Mouse (Mus musculus) limb, embryonic 14.5 days (tissue): Measurements from ENCODE around the gene Tmem200a. TPM values are rescaled to one million over a fixed set of nuclear protein-coding genes. Genes with fewer than 3 reads are reported as not detected.

ENCODE experiments used
- ATAC-seq: fragments of 200-750 bp; cut with Nextera tagmentation; 2 replicates; pipeline ENCODE4 v1.8.0; 2017; ENCODE audit warnings: low read depth, moderate number of reproducible peaks, moderate TSS enrichment; ENCODE audit not compliant: low FRiP score
- DNase-seq: peaks from one replicate; pipeline ENCODE4 v3.0.0-alpha.2; 2015; ENCODE audit warnings: low spot score
- H3K27ac ChIP-seq: fragments of 300-500 bp; sonication (generic); replicated peaks from 2 replicates; pipeline ENCODE4 v1.5.1; 2014; ENCODE audit warnings: low read depth, mild to moderate bottlenecking, low read length, moderate library complexity, mixed read lengths
- H3K27me3 ChIP-seq: fragments of 300-500 bp; sonication (generic); 2 replicates; pipeline ENCODE4 v1.6.1; 2014; ENCODE audit warnings: low read length, mixed read lengths; ENCODE audit not compliant: control insufficient read depth, insufficient read depth
- H3K36me3 ChIP-seq: fragments of 300-500 bp; sonication (generic); 2 replicates; pipeline ENCODE4 v1.6.1; 2014; ENCODE audit warnings: mild to moderate bottlenecking, low read length, moderate library complexity, mixed read lengths; ENCODE audit not compliant: control insufficient read depth, insufficient read depth
- H3K4me1 ChIP-seq: fragments of 300-500 bp; sonication (generic); 2 replicates; pipeline ENCODE4 v1.6.1; 2014; ENCODE audit warnings: antibody characterized with exemption, low read length, mixed read lengths; ENCODE audit not compliant: control insufficient read depth, insufficient read depth
- H3K4me2 ChIP-seq: fragments of 300-500 bp; sonication (generic); replicated peaks from 2 replicates; pipeline ENCODE4 v1.6.1; 2014; ENCODE audit warnings: low read depth, mild to moderate bottlenecking, low read length, moderate library complexity; ENCODE audit not compliant: severe bottlenecking
- H3K4me3 ChIP-seq: fragments of 300-500 bp; sonication (generic); replicated peaks from 2 replicates; pipeline ENCODE4 v1.5.1; 2014; ENCODE audit warnings: low read length
- H3K9ac ChIP-seq: fragments of 300-500 bp; sonication (generic); 2 replicates; pipeline ENCODE4 v1.6.1; 2014; ENCODE audit warnings: mild to moderate bottlenecking, low read depth, low read length, moderate library complexity; ENCODE audit not compliant: severe bottlenecking
- H3K9me3 ChIP-seq: fragments of 300-500 bp; sonication (generic); 2 replicates; pipeline ENCODE4 v1.6.1; 2016; ENCODE audit warnings: low read length; ENCODE audit not compliant: control insufficient read depth
- POLR2A ChIP-seq: fragments of 200-500 bp; IDR thresholded peaks from 2 replicates; pipeline ENCODE4 v1.8.0; 2012; ENCODE audit warnings: inconsistent platforms, mild to moderate bottlenecking, moderate library complexity, borderline replicate concordance; ENCODE audit not compliant: insufficient read depth, insufficient read length; ENCODE audit errors: extremely low read depth
- WGBS: fragments of 180-500 bp; shearing (Covaris S2); extraction: QIAGEN DNeasy Blood & Tissue Kit; methylation state at CpG from one replicate; pipeline ENCODE4 v1.1.7; 2014; 5-methylcytosine and 5-hydroxymethylcytosine counted together
- polyA plus RNA-seq, 2 experiments: library from polyadenylated mRNA; depleted of rRNA in 1 of 2; stranded (reverse) in 1 of 2; unstranded in 1 of 2; fragments of >200 nt; fragmentation: Nextera tagmentation in 1 of 2; extraction: Ambion mirVana in 1 of 2; gene quantifications; 2 replicates each; pipeline versions ENCODE4 v1.2.1 to v1.2.3; 2012 to 2014

Gene Tmem200a
- polyA plus RNA-seq (2012; rRNA removed) (8.2 and 8.3 TPM in 2 replicates), polyA plus RNA-seq (2014; fragmentation: Nextera tagmentation; extraction: Ambion mirVana) (11.3 and 14.8 TPM in 2 replicates)

GRCm38 (mm10) chr10:26078521-26079142 is at the start of gene Tmem200a:
TSS of gene Tmem200a (minus strand) at chr10:26079052.
- Histone ChIP-seq H3K9me3 (no peaks in the 10 kb centered on the region), H3K4me1 (no peaks in the 10 kb centered on the region), H3K4me3 (peak within 1 kb of the TSS; percentile 53), H3K9ac (peak within 1 kb of the TSS; percentile 66), H3K27ac (no peak within 1 kb of the TSS), H3K27me3 (no peaks in the 10 kb centered on the region), H3K4me2 (peak within 1 kb of the TSS; percentile 97), H3K36me3 (no peaks in the 10 kb centered on the region)
- no peak for TF ChIP-seq POLR2A
- WGBS = under 1% methylated on average over 41 of the region's 46 CpGs
- DNase-seq (peak; percentile 81), ATAC-seq (peak; percentile 90)

GRCm38 (mm10) chr10:26119822-26120183 is 41.0 kb upstream of the Tmem200a start:
- Histone ChIP-seq H3K9me3 (no peaks in the 10 kb centered on the region), H3K9ac (no peak overlapping the region), H3K27me3 (no peaks in the 10 kb centered on the region), H3K27ac (no peak overlapping the region), H3K4me1 (no peaks in the 10 kb centered on the region), H3K4me3 (no peak overlapping the region), H3K36me3 (no peaks in the 10 kb centered on the region), H3K4me2 (no peak overlapping the region)
- no peak for DNase-seq
- TF ChIP-seq POLR2A = no peak
- WGBS = 76% methylated on average over 1 of the region's 1 CpGs
- no peak for ATAC-seq

DNA sequence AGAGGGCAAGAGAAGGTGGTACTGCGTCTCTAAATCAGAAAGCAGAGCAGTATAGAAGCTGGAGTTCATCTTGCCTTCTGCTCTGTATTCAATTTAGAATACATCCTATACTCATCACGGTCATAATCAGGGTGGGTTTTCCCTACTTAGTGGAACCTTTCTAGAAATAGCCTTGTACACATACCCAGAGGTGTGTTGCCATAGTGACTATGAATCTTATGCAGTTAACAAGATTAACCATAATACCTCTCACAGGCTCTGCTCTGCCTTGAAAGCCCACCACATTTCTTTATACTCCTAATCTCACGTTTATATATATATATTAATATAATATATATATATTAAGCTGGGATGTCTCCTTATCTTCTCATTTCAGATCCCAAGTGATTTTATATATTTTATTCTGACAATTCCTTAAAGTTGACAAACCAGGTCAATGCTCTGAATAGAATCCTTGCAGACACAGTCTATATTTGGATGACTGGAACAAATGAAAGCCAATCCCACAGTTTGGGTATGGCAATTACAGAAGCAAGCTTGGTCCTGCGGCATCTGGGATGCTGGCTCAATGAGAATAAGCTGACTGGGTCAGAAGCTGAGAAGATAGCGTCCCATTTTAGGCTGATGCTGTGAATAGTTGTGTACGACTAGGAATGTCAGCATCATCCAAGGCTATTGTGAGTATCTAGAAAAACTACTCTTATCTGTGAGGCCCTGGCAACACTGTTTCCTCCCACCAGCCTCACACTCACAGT is 40.4 kb upstream of the Tmem200a start:
- Histone ChIP-seq H3K27ac (no peak overlapping the region), H3K4me1 (no peaks in the 10 kb centered on the region), H3K27me3 (no peaks in the 10 kb centered on the region), H3K4me3 (no peak overlapping the region), H3K4me2 (no peak overlapping the region), H3K36me3 (no peaks in the 10 kb centered on the region), H3K9me3 (no peaks in the 10 kb centered on the region), H3K9ac (no peak overlapping the region)
- no peak for ATAC-seq
- 86% methylated on average over 6 of the region's 6 CpGs for WGBS
- no peak for DNase-seq
- no peak for TF ChIP-seq POLR2A

DNA sequence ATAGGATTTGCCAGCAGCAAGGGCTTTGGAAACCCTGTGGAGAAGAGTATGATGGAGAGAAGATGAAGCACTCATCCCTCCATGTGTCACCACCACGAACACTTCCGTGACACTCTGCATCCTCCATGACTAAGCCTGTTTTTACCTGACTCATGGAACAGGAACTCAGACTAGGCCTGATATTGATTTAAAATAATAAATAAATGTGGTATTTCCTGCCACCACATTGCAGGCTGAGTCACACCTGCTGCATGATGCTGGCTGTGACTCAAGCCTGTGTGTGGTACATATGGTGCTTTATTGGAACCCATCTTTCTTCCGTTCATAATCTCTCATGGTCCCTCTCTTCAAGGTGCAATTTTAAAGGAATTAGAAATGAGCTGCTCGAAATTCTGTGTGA is 35.6 kb upstream of the Tmem200a start:
- Histone ChIP-seq H3K27me3 (no peaks in the 10 kb centered on the region), H3K4me3 (no peak overlapping the region), H3K9ac (no peak overlapping the region), H3K36me3 (no peaks in the 10 kb centered on the region), H3K9me3 (no peaks in the 10 kb centered on the region), H3K27ac (no peak overlapping the region), H3K4me2 (no peak overlapping the region), H3K4me1 (no peaks in the 10 kb centered on the region)
- WGBS = 73% methylated on average over 4 of the region's 4 CpGs
- TF ChIP-seq POLR2A = no peak
- ATAC-seq (no peak), DNase-seq (no peak)

DNA sequence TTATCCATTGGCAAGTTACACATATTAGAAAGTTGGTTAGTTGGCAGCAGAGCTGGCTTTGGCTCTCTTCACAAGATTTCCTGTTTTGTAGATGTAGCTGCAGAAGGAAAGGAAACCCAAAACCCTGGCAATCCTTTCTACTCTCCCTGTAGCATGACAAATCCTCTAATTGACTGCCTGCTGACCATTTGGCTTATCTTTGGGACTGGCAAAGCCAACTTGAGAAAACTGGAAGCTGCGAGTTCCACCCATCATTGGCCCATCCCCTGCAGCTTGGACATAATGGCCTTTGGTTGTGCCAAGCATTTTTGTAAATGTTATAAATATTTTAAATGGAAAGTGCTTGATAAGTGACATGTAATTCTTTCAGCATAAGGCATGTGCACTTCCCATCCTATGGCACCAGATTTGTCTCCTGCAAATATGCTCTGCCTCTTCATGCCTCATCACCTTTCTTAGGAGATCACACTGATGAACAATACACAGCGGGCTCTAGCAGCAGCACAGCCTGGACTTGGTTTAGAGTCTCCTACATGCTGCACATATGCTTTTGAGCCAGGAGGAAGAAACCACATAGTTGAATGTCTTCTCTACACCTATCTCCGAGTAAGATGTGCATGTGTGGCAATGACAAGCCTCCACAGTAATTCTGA is 24.6 kb upstream of the Tmem200a start:
- no peak for TF ChIP-seq POLR2A
- Histone ChIP-seq H3K4me3 (no peak overlapping the region), H3K27ac (no peak overlapping the region), H3K4me1 (no peaks in the 10 kb centered on the region), H3K9ac (no peak overlapping the region), H3K9me3 (no peaks in the 10 kb centered on the region), H3K4me2 (no peak overlapping the region), H3K36me3 (no peaks in the 10 kb centered on the region), H3K27me3 (no peaks in the 10 kb centered on the region)
- ATAC-seq = no peak
- no peak for DNase-seq
- 80% methylated on average over 3 of the region's 3 CpGs for WGBS
